Mouse (Mus musculus) heart, embryonic 14.5 days (tissue): ENCODE results near the gene Cdk17. TPM values are rescaled to one million over a fixed set of nuclear protein-coding genes. Genes with fewer than 3 reads are reported as not detected.

Experiments used
- ATAC-seq: fragments of 200-750 bp; cut with Nextera tagmentation; 2 replicates; pipeline ENCODE4 v1.8.0; 2017; ENCODE audit warnings: low read depth, moderate TSS enrichment; ENCODE audit not compliant: insufficient number of reproducible peaks, insufficient read depth, low FRiP score
- H3K27ac ChIP-seq, 2 experiments: fragments of 200-500 bp in 1 of 2; fragments of 300-500 bp in 1 of 2; sonication (generic) in 1 of 2; replicated peaks in 1 of 2; 2 replicates each; pipeline ENCODE4 v1.5.1; 2012 to 2014; ENCODE audit warnings: low read depth in 2 of 2, low read length in 2 of 2, control low read depth in 1 of 2, mild to moderate bottlenecking in 1 of 2, mixed read lengths in 1 of 2; ENCODE audit not compliant: control insufficient read depth in 1 of 2, insufficient read depth in 1 of 2
- H3K27me3 ChIP-seq: fragments of 300-500 bp; sonication (generic); 2 replicates; pipeline ENCODE4 v1.6.1; 2014; ENCODE audit warnings: mild to moderate bottlenecking, low read length, control low read depth; ENCODE audit not compliant: control insufficient read depth, insufficient read depth
- H3K36me3 ChIP-seq: fragments of 300-500 bp; sonication (generic); 2 replicates; pipeline ENCODE4 v1.6.1; 2014; ENCODE audit warnings: mild to moderate bottlenecking, control low read depth, low read length, mixed read lengths; ENCODE audit not compliant: control insufficient read depth, insufficient read depth
- H3K4me1 ChIP-seq, 2 experiments: fragments of 200-500 bp in 1 of 2; fragments of 300-500 bp in 1 of 2; sonication (generic) in 1 of 2; 2 replicates each; pipeline ENCODE4 v1.6.1; 2012 to 2014; ENCODE audit warnings: low read length in 2 of 2, control low read depth in 1 of 2, mixed read lengths in 1 of 2; ENCODE audit not compliant: control insufficient read depth in 2 of 2, insufficient read depth in 2 of 2
- H3K4me2 ChIP-seq: fragments of 300-500 bp; sonication (generic); 2 replicates; pipeline ENCODE4 v1.6.1; 2014; ENCODE audit warnings: mild to moderate bottlenecking, low read length
- H3K4me3 ChIP-seq, 2 experiments: fragments of 200-500 bp in 1 of 2; fragments of 300-500 bp in 1 of 2; sonication (generic) in 1 of 2; 2 replicates each; pipeline ENCODE4 v1.5.1; 2012 to 2014; ENCODE audit warnings: low read length in 2 of 2, mild to moderate bottlenecking in 2 of 2, control low read depth in 1 of 2, low read depth in 1 of 2, moderate library complexity in 1 of 2; ENCODE audit not compliant: control insufficient read depth in 1 of 2, insufficient read depth in 1 of 2
- H3K9ac ChIP-seq: fragments of 300-500 bp; sonication (generic); 2 replicates; pipeline ENCODE4 v1.6.1; 2014; ENCODE audit warnings: mild to moderate bottlenecking, low read length
- H3K9me3 ChIP-seq: fragments of 300-500 bp; sonication (generic); 2 replicates; pipeline ENCODE4 v1.6.1; 2016; ENCODE audit warnings: low read length, control low read depth; ENCODE audit not compliant: control insufficient read depth
- WGBS: fragments of 180-500 bp; shearing (Covaris S2); extraction: QIAGEN DNeasy Blood & Tissue Kit; methylation state at CpG from one replicate; pipeline ENCODE4 v1.1.7; 2014; 5-methylcytosine and 5-hydroxymethylcytosine counted together
- polyA plus RNA-seq: library from polyadenylated mRNA; unstranded; fragments of >200 nt; fragmentation: Nextera tagmentation; extraction: Ambion mirVana; gene quantifications from 2 replicates; pipeline ENCODE4 v1.2.1, GENCODE M21; 2014

Gene Cdk17
- polyA plus RNA-seq, 1 experiment from 2014 or later: 27.1 TPM

DNA sequence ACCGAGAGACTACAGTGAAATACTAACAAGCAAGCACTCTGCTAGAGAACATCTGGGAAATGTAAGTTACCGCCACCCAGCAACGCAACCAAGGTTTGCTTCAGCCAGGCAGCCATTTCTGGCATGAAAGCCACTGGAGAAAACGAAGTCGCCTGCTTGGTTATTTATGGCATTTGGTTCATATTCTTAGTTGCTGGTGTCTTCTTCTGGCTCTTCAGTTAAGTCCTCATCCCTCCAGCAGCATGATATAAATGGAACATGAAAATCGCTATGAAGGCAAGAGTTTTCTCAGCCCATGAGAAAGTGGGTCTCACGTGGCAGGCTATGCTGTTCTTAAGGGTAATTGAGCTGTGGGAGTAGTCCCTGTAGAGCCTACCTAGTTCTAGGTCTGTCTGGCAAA lies 105.8 kb downstream of the Cdk17 start:
- no peaks in the 10 kb centered on the region for H3K27me3 ChIP-seq
- peaks cover 32 to 41% of the 10 kb centered on the region in 2 experiments for H3K4me1 ChIP-seq
- WGBS: 82% methylated on average over 7 of the region's 7 CpGs
- H3K36me3 ChIP-seq: peaks cover 40% of the 10 kb centered on the region
- H3K4me2 ChIP-seq: no peak overlapping the region
- H3K4me3 ChIP-seq: no peak overlapping the region
- H3K9ac ChIP-seq: no peak overlapping the region
- no peak overlapping the region for H3K27ac ChIP-seq
- H3K9me3 ChIP-seq: no peaks in the 10 kb centered on the region
- ATAC-seq: no peak

DNA sequence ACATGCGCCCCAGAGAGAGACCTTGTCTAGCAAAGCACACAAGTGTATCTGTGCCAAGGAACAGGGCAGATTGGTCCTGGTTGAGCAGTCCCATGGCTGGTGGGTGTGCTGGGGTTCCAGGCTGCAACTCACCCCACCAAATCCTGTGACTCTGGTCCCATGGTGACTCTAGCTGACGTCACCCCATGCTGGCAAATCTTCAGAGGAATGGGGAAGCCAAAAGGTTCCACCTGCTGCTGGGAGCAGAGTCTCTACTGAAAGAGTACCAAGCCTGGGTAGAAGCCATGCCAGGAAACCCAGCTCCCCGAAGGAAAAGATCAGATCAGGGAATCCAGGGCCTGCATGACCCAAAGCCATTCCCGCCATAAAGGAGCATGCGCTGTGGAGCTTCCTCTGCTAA lies 106.8 kb downstream of the Cdk17 start:
- no peak overlapping the region for H3K9ac ChIP-seq
- H3K4me2 ChIP-seq: no peak overlapping the region
- WGBS: 88% methylated on average over 5 of the region's 5 CpGs

DNA sequence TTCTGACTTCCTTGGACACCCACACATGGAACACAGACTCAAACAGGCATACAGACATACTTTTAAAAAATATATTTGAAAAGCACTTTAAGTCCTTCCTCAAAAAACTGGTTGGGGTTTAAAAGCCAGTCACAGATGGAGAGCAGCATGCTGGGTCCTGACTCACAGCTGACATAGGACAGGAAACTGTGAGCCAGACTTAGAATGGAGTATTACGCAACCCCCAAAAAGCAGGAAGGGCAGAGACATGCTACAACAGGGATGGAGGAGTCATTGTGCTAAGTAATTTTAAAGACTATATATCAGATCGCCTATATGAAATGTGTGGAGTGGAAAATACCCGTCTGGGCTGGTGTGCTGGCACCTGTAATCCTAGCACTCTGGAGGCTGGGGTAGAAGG lies 107.7 kb downstream of the Cdk17 start:
- Histone ChIP-seq H3K27me3 (no peaks in the 10 kb centered on the region), H3K27ac (no peak overlapping the region), H3K4me3 (no peak overlapping the region), H3K36me3 (peaks cover 40% of the 10 kb centered on the region), H3K4me2 (no peak overlapping the region), H3K4me1 (peaks cover 20 to 32% of the 10 kb centered on the region in 2 experiments), H3K9me3 (no peaks in the 10 kb centered on the region), H3K9ac (no peak overlapping the region)
- WGBS: 87% methylated on average over 3 of the region's 3 CpGs
- ATAC-seq: no peak

More for the DNA sequence above, 106.8 kb downstream of the Cdk17 start:
- ATAC-seq: no peak
- Histone ChIP-seq H3K36me3 (peaks cover 40% of the 10 kb centered on the region), H3K27ac (no peak overlapping the region), H3K4me1 (peaks cover 23 to 33% of the 10 kb centered on the region in 2 experiments), H3K27me3 (no peaks in the 10 kb centered on the region), H3K9me3 (no peaks in the 10 kb centered on the region), H3K4me3 (no peak overlapping the region)

DNA sequence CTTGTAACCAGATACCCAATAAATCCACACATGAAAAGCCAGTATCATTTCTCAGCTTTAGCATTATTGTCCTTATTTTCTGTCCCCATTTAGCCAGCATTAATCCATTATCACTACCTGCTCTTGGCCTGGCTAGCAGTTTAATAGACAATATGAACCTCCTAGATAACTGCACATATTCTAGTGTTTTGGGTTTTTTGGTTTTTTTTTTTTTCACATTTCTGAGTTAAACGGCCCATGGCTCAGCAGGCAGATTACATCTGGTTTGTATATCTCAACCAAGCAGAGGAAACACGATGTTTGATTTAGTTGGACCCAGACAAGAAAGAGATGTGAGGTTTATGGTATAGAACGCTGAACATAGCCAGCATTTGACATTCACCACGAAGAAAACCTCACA lies 109.1 kb downstream of the Cdk17 start:
- peaks cover 28% of the 10 kb centered on the region for H3K36me3 ChIP-seq
- H3K4me1 ChIP-seq: peaks cover 13 to 26% of the 10 kb centered on the region in 2 experiments
- no peak overlapping the region for H3K27ac ChIP-seq
- no peak overlapping the region for H3K4me2 ChIP-seq
- WGBS: 72% methylated on average over 4 of the region's 4 CpGs
- H3K9ac ChIP-seq: no peak overlapping the region
- no peak for ATAC-seq
- H3K27me3 ChIP-seq: no peaks in the 10 kb centered on the region
- H3K4me3 ChIP-seq: no peak overlapping the region
- H3K9me3 ChIP-seq: no peaks in the 10 kb centered on the region

DNA sequence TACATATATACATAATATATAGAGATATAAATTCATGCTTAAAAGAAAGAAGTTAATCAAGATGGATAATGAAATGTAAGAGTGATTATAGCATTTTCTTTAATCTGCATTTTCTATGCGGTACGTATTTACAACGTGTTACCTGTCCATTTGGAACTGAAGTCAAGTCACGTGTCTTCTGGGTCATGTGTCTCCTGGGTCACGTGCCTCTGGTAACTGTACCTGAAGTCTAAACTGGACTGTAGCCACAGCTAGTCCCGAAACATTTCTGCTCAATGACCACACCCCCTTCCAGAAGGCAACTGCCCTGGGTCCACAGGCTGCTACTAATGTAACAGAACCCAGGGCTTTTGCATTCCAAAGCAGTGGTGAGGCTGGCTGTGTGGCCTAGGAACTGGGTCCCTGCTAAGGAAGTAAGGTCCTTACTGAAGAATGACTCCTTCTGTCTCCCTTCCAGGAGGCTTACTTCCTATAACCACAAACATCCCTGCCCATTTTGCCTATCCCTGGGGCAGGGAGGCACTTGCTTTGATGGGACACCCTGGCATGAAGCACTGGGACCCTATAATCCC lies 110.3 kb downstream of the Cdk17 start:
- Histone ChIP-seq H3K9ac (no peak overlapping the region), H3K4me3 (no peak overlapping the region), H3K36me3 (peaks cover 16% of the 10 kb centered on the region; the same call in 1 of the 2 replicates), H3K27me3 (no peaks in the 10 kb centered on the region), H3K4me2 (no peak overlapping the region), H3K4me1 (peaks cover 19 to 32% of the 10 kb centered on the region in 2 experiments), H3K9me3 (no peaks in the 10 kb centered on the region), H3K27ac (no peak overlapping the region)
- ATAC-seq: no peak
- WGBS: 87% methylated on average over 6 of the region's 6 CpGs

DNA sequence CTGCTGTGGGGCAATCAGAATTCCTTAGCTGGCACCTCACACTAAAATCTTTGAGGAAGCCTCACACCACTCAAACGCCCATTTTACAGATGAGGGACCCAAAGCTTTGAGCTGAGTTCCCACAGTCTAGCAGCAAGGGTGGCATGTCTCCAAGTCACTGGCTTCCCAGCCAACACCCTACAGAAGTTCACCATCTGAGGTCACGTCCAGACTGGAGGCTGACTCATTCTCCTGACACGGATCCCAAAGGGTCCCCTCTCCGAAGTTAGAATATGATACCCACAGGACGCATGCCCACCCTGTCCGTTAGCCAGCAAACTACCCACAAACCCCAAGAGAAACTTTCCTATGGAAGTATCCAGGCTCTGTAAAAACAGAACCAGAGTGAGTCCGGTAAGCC lies 111.2 kb downstream of the Cdk17 start:
- Histone ChIP-seq H3K27ac (no peak overlapping the region), H3K27me3 (no peaks in the 10 kb centered on the region), H3K4me1 (peaks cover 24 to 41% of the 10 kb centered on the region in 2 experiments), H3K4me3 (no peak overlapping the region), H3K36me3 (peaks cover 7% of the 10 kb centered on the region; the same call in 1 of the 2 replicates), H3K9me3 (no peaks in the 10 kb centered on the region), H3K9ac (no peak overlapping the region), H3K4me2 (no peak overlapping the region)
- WGBS: 68% methylated on average over 7 of the region's 7 CpGs
- ATAC-seq: no peak

DNA sequence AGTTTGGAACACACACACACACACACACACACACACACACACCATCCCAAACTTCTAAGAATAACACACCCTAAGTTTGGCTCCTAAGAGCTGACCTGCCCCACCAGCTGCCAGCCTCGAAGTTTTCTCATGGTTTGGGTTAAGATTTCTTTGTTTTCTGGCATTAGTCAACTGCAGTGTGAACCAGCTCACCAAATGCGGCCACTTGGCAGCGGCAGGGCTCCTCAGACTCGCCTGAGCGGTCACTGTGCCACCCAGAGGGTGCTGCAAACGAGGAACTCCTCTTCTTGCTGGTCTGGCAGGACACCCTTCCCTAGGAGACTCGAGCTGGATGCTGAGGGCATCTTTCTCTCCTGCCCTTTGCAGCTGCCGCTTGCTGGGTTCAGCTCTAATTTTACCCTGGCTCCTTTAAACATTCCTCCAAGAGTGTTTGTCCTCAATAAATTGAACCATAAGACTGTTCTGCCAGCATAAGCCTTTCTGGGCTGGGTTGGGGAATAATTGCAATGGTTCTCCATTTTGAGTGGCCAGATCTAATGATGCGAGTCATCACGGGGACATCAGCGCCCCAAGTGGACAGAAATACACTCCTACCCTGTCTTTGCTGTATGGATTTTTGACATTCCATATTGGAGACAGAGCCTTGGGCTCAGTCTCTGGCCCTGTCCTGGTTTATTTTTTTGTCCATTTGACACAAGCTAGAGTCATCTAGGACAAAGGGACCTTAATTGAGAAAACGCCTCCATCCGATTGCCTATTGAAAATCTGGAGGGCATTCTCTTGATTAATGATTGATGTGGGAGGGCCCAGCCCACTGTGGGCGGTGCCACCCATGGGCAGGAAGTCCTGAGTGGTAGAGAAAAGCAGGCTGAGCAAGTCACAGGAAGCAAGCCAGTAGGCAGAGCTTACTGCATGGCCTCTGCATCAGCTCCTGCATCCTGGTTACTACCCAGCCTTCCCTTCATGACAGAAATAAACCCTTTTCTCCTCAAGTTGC lies 112.6 kb downstream of the Cdk17 start:
- H3K4me3 ChIP-seq: no peak overlapping the region
- H3K36me3 ChIP-seq: peaks cover 4% of the 10 kb centered on the region; the same call in 1 of the 2 replicates
- H3K9ac ChIP-seq: no peak overlapping the region
- no peak for ATAC-seq
- H3K4me1 ChIP-seq: peaks cover 31 to 52% of the 10 kb centered on the region in 2 experiments
- no peaks in the 10 kb centered on the region for H3K9me3 ChIP-seq
- H3K27ac ChIP-seq: no peak overlapping the region
- 82% methylated on average over 14 of the region's 14 CpGs for WGBS
- H3K27me3 ChIP-seq: no peaks in the 10 kb centered on the region
- no peak overlapping the region for H3K4me2 ChIP-seq
